Mouse (Mus musculus) heart, postnatal 0 days (tissue): ENCODE measurements around the gene Gper1.

Experiments used
- CTCF ChIP-seq: IDR thresholded peaks from 2 replicates; pipeline ENCODE4 v1.5.1; 2016; ENCODE audit warnings: antibody characterized with exemption, control low read depth, low read depth
- EP300 ChIP-seq: IDR thresholded peaks from 2 replicates; pipeline ENCODE4 v1.6.1; 2016; ENCODE audit warnings: antibody characterized with exemption, low read depth

GRCm38 (mm10) chr5:139379771-139380384, 43.1 kb upstream of the Gper1 start:
- TF ChIP-seq CTCF, result no peak
- no peak for TF ChIP-seq EP300
